Mouse (Mus musculus) ES-CJ7 (cell line): Measurements from ENCODE around the gene Ccl7.

ENCODE experiments used
- DNase-seq: peaks from one replicate; pipeline ENCODE4 v3.0.0; 2011; ENCODE audit warnings: low read depth, low spot score

Gene Ccl7

DNA sequence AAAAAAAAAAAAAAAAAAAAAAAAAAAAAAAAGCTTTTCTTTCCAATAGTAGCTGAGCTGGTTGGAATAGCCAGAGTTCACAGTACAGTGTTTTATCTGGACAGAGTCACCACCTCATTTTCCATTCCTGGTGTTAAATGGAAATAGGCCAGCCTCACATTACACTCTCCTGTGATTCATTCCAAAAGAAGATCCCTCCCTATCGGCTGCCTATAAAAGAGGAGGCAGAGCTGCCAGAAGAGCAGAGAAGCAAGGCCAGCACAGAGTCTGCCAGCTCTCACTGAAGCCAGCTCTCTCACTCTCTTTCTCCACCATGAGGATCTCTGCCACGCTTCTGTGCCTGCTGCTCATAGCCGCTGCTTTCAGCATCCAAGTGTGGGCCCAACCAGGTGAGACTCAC, at the start of gene Ccl7:
Ccl7 (plus strand) TSS at position 242 of the 400 bp plus-strand sequence.
- no peak for DNase-seq

DNA sequence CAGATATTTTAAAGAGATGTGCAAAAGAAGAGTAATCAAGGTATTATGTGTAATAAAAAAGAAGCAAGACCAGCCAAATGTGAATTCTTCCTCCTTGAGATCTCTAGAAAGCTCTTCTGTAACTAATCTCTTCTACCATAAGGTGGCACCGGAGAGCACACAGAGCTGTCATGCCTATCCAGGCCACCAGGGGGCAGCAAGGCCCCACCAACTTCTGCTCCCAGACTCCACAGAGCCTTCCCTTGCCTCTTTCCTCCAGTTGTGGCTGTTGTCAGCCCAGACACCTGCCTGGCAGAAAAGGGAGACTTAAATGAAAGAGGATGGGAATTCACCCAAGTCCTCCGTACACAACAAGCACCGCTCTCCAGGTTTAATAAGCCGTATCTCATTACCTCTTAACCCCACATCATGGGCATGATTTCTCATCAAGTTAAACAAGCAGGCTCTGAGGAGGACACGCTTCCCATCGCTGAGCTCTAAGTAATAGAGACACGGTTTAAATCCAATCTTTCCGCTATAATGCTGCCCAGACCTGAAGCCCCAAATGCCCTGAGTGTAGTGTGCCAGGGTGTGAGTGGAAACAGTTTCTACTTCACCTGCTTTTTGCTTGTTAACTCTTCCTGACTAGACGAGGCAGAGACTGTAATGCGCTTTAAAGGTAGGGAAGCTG, 49.2 kb upstream of the Ccl7 start:
- peak; percentile 68 for DNase-seq

DNA sequence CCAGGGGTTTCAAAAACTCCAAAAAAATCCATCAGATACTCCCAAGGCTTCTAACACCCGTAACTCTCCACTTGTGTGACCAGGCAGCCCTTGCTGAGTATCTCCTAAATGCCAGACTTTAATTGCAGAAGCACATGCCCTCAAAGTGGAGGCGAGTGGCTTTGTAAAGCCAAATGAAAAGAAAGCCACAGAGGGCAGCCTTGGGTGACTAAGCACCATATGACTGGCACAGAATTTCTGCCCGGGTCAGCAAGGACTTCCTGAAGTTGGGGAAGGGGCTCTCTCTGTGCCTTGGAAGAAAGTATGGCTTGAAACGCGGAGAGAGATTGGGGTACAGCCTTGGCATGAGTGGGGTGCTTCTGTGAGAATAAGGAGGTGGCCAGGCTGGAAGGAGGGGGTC, 48.4 kb upstream of the Ccl7 start:
- DNase-seq = no peak

DNA sequence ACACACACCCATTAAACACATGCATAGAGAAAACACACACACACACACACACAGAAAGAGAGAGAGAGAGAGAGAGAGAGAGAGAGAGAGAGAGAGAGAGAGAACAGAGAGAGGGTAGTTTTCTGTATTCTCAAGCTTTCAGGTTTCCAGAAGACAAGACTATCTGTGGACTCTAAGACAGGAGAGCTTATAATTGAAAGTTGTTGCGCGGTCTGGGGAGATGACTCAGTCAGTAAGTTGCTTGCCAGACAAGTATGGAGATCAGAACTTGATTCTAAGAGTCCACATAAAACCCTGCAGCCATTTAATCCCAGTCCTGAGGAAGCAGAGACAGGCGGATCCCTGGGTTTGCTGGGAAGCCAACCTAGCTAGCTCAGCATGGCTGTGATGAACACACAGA, 46.9 kb upstream of the Ccl7 start:
- no peak for DNase-seq

DNA sequence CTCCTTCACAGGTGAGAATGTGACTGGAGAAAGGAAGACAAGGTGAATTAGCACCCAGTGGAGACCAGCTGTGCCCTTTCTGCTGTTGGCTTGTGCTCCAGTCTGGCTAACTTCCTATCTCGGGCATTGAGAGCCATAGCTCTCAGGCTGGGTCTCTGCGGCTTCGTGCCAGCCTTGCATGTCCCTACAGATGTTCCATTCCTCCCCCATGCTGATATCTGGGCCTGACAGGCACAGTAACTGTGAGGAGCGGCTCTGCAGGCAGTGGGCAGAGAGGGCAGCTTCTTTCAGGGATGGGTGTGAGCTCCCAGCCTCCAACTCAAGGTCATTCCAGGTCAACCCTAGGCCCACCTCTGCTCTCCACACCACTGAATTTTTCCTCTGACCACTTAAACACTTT, 46.0 kb upstream of the Ccl7 start:
- DNase-seq = no peak

DNA sequence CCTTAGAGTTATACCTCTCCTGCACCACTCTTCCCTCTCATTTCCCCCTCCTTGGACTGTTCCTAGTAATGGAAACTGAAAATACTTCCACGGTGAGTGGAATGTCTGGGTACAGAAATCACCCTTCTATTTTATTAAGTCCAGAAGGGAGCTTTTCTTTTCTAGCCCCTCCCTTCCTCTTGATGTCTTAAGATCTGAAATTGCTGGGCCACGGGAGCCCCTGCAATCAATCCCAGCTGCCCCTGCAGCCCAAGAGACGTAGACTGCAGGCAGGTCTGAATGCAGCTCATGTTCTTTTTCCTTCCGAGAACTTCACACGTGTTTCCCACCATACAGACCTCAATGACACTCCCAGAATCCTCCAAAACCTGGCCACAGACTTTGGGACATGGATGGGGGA, 44.9 kb upstream of the Ccl7 start:
- no peak for DNase-seq

DNA sequence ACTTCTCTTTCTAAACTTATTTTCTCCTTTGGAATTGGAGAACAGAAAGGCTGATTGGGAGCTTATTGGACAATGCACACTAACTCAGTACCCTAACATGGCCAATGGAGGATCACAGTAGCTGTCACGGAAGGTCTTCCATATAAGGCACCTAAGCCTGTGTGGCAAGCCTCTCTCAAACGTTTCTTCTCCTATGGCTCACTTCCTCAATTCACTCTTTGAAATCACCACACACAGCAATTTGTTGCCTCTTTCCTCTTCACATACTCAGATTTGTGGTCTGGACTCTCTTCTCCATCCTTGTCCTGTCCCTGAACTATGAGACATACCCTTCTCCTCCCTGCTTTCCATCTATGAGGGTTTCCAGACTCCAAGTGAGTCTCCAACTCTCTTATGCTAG, 40.7 kb upstream of the Ccl7 start:
- no peak for DNase-seq

DNA sequence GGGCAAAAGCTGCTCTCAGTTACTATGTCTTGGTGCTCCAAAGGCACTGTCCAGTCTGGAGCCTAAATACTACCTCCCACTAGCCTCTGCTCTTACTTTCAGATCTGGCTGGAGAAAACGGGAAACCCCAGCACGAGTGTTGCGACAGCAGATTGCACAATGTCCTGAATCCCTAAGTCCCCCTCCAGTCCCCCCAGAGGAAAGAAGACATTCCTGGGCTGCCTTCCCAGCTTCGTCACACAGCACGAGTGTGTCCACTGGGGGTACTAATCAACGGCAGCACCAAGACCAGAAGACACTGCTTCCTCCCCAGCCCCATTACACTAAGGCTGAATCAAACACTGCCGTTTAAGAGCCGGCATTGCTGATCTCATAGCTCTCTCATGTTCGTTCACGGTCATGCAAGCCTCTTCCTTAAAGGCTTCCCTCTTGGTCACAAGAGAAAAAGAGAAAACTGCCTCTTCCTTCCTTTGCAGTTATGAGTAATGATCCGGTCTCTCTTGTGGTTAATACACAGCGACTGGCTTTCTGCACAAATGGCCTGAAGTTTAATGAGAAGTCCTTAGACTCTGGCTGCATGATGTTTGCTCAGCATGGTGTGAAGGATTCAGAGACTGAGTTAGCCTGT, 38.6 kb upstream of the Ccl7 start:
- no peak for DNase-seq

DNA sequence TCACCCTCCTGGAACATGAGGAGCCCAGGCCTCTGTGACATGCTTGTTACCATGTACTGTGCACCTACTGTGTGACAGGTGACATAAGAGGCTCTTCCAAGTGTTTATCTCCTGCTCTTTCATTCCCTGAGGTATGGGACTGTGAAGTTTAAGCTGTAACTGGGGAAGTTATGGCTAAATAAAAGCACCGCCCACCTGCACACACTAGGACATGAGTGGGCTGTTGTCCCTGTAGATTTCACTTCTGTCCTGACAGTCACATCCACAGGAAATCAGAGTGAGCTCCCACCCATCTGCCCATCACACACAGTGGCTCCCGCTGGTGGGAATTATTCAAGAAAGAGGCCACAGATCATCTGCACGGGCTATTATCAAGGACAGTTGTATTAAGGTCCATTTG, 35.4 kb upstream of the Ccl7 start:
- no peak for DNase-seq

DNA sequence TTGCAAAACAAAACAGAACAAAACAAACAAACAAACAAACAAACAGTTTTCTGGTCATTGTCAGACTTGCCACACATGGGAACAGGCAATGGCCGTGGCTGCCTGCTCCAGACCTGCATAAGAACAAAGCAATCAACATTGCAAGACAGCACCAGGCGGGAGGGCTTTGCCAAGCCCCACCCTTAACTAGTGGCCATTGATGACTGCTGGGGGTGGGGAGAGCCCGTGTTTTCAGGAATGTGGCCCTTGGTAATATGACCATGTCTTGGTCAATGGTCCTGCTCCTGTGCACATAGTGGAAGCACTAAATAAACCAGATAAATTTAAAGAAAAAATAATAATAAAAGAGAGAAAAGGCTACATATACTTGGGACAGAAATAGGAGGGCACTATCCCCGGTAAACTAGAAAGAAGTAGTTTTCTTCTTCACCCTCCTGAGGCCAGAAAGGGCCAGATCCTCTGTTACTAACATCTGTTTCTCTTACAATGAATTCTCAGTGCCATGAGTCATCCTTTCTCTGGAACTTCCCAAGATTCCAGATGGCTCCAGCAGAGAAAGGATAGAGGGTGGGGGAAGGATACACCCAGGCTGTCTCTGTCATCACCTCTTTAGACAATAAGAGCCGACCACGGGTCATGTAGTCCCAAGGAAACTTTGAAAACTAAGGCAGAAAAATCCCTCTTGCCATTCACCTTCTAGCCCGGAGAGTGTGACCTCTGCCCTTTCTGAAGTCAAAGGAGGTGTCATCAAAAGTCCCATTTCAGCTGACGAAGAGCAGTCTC, 33.9 kb upstream of the Ccl7 start:
- no peak for DNase-seq

DNA sequence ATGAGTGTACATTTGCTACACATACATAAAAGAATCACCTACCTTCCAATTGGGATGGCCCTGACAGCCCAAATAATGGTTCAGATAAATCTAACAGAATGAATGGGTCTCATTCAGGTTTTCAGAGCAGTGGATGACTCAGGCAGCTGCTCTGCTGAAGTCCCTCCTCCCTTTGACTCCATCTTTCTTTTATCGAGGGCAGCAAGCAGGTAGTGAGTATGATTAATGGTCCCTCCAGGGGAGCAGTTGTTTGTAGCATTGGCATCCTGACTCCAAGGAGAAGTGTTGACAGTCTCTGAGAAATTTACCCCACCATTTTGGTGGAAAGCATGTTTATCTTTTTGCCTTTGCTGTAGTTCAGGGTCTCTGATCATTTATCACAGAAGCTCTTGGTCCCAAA, 31.8 kb upstream of the Ccl7 start:
- no peak for DNase-seq

DNA sequence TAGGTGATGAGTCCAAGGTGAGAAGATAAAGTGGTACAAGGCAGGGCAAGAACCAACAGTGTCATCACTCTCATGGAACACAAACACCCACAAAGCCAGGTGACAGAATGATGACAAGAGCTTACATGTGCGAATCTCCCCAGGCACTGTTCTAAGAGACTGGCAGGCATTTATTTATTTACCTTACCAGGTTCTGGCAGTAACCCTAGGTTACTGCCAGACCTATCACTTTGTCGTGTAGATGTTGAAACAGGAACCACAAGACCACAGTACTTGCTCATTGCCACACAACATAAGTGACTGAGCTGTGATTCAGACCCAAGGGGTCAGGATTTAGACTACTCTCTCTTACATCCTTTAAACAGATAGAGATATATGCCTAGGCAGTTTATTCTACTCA, 30.4 kb upstream of the Ccl7 start:
- DNase-seq = no peak

DNA sequence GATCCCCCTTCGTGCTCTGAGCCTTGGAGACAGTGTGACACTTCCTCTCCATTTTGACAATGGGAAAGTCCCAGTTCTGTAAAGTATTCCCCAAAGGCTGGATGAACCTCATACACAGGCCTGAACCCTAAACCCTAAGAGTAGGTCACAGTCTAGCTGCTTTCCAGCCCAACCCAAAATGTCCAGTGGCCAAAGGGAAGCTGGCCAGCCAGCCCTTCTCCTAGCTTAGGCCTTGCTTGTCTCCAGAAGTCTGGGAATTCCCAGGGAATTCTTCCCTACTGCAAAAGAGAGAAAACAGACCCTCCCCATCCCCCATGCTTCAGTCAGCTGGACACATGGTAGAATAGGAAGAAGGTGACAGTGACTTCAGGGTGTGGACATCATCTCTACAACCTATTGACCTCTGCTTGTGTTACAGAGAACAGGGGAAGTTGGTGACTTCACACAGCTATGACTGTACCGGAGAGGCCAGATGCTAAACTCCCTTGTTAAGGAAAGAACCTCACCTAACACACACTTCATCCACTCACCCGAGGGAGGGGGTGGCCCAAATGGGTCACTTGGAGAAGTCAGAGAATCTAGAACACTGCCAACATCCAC, 29.2 kb upstream of the Ccl7 start:
- no peak for DNase-seq

DNA sequence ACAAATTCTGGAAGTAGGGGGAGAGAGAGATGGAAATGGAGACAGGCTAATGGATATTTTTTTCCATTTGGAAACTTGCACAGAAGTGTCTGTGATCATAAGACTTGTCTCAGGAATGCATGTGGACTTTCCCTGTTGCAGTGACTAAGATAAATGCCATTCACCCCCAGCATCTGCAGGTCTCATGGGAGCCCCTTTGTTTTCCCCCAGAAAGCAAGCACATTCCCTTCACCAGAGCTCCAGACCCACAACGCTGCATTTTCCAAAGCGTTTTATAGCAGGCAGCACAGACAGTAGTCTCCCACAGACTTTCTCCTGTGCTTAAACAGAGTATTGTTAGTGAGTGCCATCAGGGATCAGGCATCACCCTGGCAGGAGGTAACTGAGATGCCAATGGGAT, 26.1 kb upstream of the Ccl7 start:
- DNase-seq = no peak

DNA sequence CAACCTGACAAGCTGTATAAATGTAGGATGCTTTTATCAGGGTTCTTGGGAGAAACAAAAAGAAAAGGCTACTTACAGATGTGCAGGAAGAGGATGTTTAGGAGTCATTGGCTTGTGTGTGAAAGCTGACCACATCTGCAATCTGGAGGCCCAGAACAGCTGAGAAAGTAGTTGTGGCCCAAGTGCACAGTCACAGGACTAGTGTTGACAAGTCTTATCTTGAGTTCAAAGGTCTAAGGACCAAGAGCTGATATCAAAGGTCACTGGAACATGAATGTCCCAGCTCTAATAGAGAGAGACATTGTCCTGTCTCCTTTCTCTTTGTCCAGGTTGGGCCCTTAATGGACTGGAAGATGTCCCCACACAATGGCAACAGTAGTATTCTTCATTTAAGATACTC, 25.7 kb upstream of the Ccl7 start:
- DNase-seq = no peak

DNA sequence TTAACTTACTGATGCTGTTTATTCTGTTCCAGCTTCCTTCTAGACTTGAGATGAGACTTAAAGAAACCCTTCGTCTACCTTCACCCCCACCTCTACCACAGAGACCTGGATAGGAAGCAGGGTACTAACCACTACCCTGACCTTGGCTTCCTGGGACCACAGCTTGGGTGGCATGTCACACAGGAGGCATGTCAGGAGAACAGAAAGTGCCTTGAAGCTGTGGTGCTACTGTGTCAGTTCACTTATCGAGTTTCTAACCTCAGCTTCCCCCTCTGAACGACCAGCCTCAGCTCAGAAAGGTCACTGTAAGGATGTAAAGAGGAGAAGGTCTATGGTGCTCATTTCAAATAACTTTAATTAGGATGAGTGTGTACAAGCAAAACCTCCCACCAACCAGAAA, 24.1 kb upstream of the Ccl7 start:
- no peak for DNase-seq

DNA sequence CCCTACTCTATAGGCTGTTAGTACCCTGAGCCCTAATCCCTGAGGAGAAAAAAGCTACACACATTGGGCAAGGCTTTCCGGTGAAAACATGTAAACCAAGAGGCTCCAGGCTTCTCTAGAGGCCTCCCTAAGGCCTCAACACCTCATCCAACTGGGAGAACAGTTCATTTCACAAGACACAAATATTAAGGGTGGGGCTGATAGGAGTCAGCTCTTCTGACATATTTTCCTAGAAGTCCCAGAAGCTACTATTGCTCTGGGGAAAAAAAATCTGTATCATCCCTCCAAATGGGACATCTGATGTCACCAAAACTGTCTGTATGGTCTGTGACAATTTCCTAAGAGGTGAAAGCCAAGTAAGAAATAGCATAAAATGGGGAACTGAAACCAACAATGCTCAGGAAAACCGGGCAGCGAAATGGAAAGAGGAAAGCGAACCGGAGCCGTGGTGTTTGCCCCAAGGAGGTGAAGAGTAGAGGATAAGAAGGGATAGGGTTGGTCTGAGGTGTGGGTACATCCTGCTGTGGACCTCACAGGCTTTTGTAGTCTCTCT, 22.9 kb upstream of the Ccl7 start:
- no peak for DNase-seq

DNA sequence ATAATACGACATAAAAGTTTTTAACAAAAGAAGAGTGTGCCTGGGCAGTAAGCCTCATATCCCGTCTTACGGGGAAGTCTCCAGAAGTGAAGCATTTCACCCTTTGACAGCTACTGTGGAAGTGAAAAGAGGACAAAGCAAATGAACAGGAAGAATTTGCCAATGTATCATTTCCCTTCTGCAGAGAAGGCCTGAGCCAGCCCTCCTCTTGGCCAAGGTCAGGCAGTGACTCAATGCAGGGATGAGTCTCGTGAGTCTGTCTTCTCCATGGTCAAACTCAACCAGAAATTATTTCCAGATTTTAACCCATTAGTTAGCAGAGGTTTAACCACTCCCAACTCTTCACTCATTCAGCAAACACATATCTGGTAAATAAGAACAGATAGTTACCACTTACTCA, 21.7 kb upstream of the Ccl7 start:
- DNase-seq = no peak

DNA sequence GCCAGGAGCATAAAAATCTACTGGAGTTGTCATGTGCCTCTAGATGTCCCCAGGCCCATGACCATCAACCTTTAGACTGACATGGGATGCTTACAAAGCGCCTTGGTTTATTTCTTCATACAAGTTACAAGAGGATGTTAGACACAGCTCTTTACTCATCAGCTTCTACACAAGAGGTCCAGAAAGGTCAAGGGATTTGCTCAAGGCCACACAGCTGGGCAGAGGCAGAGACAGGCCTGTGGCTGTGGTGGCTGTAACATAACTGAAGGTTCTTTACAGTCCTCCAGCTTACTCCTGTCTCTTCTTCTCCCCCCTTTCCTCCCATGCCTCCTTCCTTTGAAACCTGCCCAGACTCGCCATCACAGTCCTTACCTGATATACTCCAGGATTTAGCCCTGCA, 15.3 kb upstream of the Ccl7 start:
- no peak for DNase-seq

DNA sequence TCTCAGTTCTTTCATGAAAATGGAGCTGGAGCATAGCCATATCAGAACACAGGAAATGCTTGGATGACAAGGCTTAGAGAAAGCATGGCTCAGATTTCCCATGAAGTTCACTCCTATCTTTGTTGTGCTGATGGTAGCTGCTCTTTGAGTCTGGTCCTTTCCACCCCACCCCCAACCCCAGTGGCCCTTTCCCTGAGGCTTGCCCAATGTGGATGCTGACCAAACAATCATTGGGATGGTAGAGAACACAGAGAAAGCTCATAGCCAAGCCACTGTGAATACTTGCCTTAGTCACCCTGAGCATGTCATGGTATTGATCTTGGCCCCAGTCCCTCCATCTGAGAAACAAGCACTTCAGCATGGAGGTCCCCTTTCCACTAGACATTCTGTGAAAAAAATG, 13.4 kb upstream of the Ccl7 start:
- no peak for DNase-seq

DNA sequence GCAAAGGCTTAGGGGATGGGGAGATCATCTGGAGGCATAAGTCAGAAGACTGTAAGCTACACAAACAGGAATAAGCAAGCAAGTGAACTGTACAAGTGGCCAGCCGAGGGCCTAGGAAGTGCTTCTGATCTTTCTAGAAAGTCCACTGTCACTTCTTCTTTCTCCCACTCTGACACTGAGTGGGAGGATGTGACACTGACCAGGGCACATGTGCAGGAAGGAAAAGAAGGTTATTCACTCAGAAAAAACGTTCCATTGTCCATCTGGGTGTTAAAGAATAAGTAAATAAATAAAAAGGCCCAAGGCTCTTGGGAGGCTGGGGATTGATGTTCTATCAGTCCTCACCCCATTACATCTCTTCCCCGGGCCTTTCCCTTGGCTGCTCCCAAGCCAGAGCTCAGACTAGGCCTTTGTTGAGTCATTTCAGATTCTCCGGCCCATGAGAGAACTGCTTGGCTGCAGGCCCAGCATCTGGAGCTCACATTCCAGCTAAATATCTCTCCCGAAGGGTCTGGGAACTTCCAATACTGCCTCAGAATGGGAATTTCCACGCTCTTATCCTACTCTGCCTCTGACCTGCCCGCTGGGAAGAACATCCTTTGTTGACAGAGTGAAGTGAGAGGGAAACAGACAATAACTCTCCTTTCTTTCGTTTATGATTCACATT, 12.7 kb upstream of the Ccl7 start:
- DNase-seq = no peak

DNA sequence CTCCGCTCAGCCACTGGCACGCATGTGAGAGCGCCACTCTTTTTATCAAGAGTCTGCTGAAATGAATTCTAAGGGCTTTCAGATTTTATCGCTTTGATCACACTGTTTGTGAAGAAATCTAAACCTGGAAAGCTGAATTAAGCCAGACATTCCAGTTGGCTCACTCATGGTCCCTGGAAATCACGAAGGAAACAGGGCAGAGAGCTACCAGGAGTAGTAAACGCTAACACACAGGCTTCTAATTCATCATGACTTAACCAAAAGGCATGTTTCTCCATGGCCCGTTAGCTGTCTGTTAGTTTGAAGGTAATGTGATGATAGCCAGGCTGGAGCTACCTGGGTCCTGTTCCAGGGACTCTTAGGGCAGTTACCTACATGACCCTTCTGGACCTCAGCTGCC, 11.1 kb upstream of the Ccl7 start:
- no peak for DNase-seq
